Mouse (Mus musculus) MEL (cell line): Measurements from ENCODE around the gene Spata32.

Experiments used
- CHD2 ChIP-seq: IDR thresholded peaks from 2 replicates; pipeline ENCODE4 v1.6.1; 2011; ENCODE audit warnings: low read length, improper control_type of control experiment
- CTCF ChIP-seq, 3 experiments: IDR thresholded peaks in 2 of 3; conservative IDR thresholded peaks in 1 of 3; 2 replicates each; pipeline ENCODE4 v1.5.1; 2011 to 2012; ENCODE audit warnings: low read length in 3 of 3, low read depth in 2 of 3, mild to moderate bottlenecking in 2 of 3, improper control_type of control experiment in 1 of 3, inconsistent platforms in 1 of 3, mixed read lengths in 1 of 3, moderate library complexity in 1 of 3; ENCODE audit not compliant: control insufficient read depth in 1 of 3, insufficient read depth in 1 of 3, poor library complexity in 1 of 3, severe bottlenecking in 1 of 3
- ELF1 ChIP-seq: IDR thresholded peaks from 2 replicates; pipeline ENCODE4 v1.6.1; 2014; ENCODE audit warnings: low read depth, mild to moderate bottlenecking, inconsistent platforms, low read length, improper control_type of control experiment, moderate library complexity
- EP300 ChIP-seq, 2 experiments: IDR thresholded peaks; 2 replicates each; pipeline ENCODE4 v1.6.1; 2011; ENCODE audit warnings: improper control_type of control experiment in 2 of 2, low read length in 2 of 2, low read depth in 1 of 2, mild to moderate bottlenecking in 1 of 2
- GATA1 ChIP-seq: IDR thresholded peaks from 2 replicates; pipeline ENCODE4 v1.6.1; 2011; ENCODE audit warnings: low read depth, low read length, improper control_type of control experiment
- HCFC1 ChIP-seq: IDR thresholded peaks from 2 replicates; pipeline ENCODE4 v1.6.1; 2012; ENCODE audit warnings: low read depth, mild to moderate bottlenecking, inconsistent platforms, low read length, improper control_type of control experiment, moderate library complexity
- POLR2A ChIP-seq, 2 experiments: IDR thresholded peaks; 2 replicates each; pipeline ENCODE4 v1.6.1; 2011 to 2012; ENCODE audit warnings: low read length in 2 of 2, mild to moderate bottlenecking in 2 of 2, control low read depth in 1 of 2, improper control_type of control experiment in 1 of 2, low read depth in 1 of 2, moderate library complexity in 1 of 2; ENCODE audit not compliant: control insufficient read depth in 1 of 2, insufficient read depth in 1 of 2, poor library complexity in 1 of 2
- RCOR1 ChIP-seq: IDR thresholded peaks from 2 replicates; pipeline ENCODE4 v1.6.1; 2012; ENCODE audit warnings: low read depth, mild to moderate bottlenecking, inconsistent platforms, low read length, improper control_type of control experiment
- TCF12 ChIP-seq: IDR thresholded peaks from 2 replicates; pipeline ENCODE4 v1.6.1; 2014; ENCODE audit warnings: low read depth, mild to moderate bottlenecking, inconsistent platforms, low read length, improper control_type of control experiment, moderate library complexity
- USF1 ChIP-seq: IDR thresholded peaks from 2 replicates; pipeline ENCODE4 v1.6.1; 2014; ENCODE audit warnings: low read depth, mild to moderate bottlenecking, inconsistent platforms, low read length, improper control_type of control experiment, moderate library complexity
- ZMIZ1 ChIP-seq: IDR thresholded peaks from 2 replicates; pipeline ENCODE4 v1.6.1; 2012; ENCODE audit warnings: low read depth, mild to moderate bottlenecking, inconsistent platforms, low read length, improper control_type of control experiment, moderate library complexity

- no peak for TF ChIP-seq CHD2
- TF ChIP-seq USF1, result no peak
- no peak for TF ChIP-seq POLR2A (IDR thresholded peaks at IDR 0.05; ENCODE audit: control insufficient read depth in 1 of 2, insufficient read depth in 1 of 2, low read depth in 1 of 2, low read length in 2 of 2, poor library complexity in 1 of 2)
- no peak for TF ChIP-seq ELF1
- no peak for TF ChIP-seq TCF12
- no peak for TF ChIP-seq CTCF (IDR thresholded peaks at IDR 0.05 in 2 of 3, conservative IDR thresholded peaks at IDR 0.05 in 1 of 3; ENCODE audit: control insufficient read depth in 1 of 3, insufficient read depth in 1 of 3, low read depth in 2 of 3, low read length in 3 of 3, poor library complexity in 1 of 3, severe bottlenecking in 1 of 3)
- no peak for TF ChIP-seq ZMIZ1
- TF ChIP-seq RCOR1, result no peak
- TF ChIP-seq EP300 (IDR thresholded peaks at IDR 0.05; ENCODE audit: low read depth in 1 of 2, low read length in 2 of 2), result no peak
- no peak for TF ChIP-seq GATA1
- no peak for TF ChIP-seq HCFC1
Measured at GRCm38 (mm10) chr11:103230626-103231025, 12.4 kb upstream of the Spata32 start.
